Mouse (Mus musculus) forebrain, embryonic 16.5 days (tissue): Measurements from ENCODE around the gene Yrdc. TPM values are rescaled to one million over a fixed set of nuclear protein-coding genes. Genes with fewer than 3 reads are reported as not detected.

Experiments
- ATAC-seq: fragments of 200-750 bp; cut with Nextera tagmentation; 2 replicates; pipeline ENCODE4 v1.8.0; 2017; ENCODE audit warnings: mild to moderate bottlenecking, moderate library complexity
- H3K27ac ChIP-seq: fragments of 300-500 bp; sonication (generic); 2 replicates; pipeline ENCODE4 v1.5.1; 2014; ENCODE audit warnings: low read length, control low read depth
- H3K27me3 ChIP-seq: fragments of 300-500 bp; sonication (generic); replicated peaks from 2 replicates; pipeline ENCODE4 v1.6.1; 2014; ENCODE audit warnings: low read length; ENCODE audit not compliant: control insufficient read depth, insufficient read depth
- H3K36me3 ChIP-seq: fragments of 300-500 bp; sonication (generic); 2 replicates; pipeline ENCODE4 v1.6.1; 2014; ENCODE audit not compliant: control insufficient read depth, insufficient read depth
- H3K4me1 ChIP-seq: fragments of 300-500 bp; sonication (generic); replicated peaks from 2 replicates; pipeline ENCODE4 v1.6.1; 2014; ENCODE audit warnings: low read length; ENCODE audit not compliant: control insufficient read depth, insufficient read depth
- H3K4me2 ChIP-seq: fragments of 300-500 bp; sonication (generic); 2 replicates; pipeline ENCODE4 v1.6.1; 2014; ENCODE audit warnings: mild to moderate bottlenecking, low read length, control low read depth
- H3K4me3 ChIP-seq: fragments of 300-500 bp; sonication (generic); replicated peaks from 2 replicates; pipeline ENCODE4 v1.5.1; 2014; ENCODE audit warnings: mild to moderate bottlenecking, low read length, control low read depth
- H3K9ac ChIP-seq: fragments of 300-500 bp; sonication (generic); replicated peaks from 2 replicates; pipeline ENCODE4 v1.6.1; 2014; ENCODE audit warnings: low read depth, low read length, control low read depth
- H3K9me3 ChIP-seq: fragments of 300-500 bp; sonication (generic); 2 replicates; pipeline ENCODE4 v1.6.1; 2016; ENCODE audit warnings: low read length; ENCODE audit not compliant: control insufficient read depth
- WGBS: fragments of 180-500 bp; shearing (Covaris S2); extraction: QIAGEN DNeasy Blood & Tissue Kit; methylation state at CpG from one replicate; pipeline ENCODE4 v1.1.7; 2014; 5-methylcytosine and 5-hydroxymethylcytosine counted together
- polyA plus RNA-seq: library from polyadenylated mRNA; unstranded; fragments of >200 nt; fragmentation: Nextera tagmentation; extraction: Ambion mirVana; gene quantifications from 2 replicates; pipeline ENCODE4 v1.2.1, GENCODE M21; 2015

The Yrdc gene
- polyA plus RNA-seq, 1 experiment from 2014 or later, result 51.2 TPM

GRCm38 (mm10) chr4:124898428-124898827 lies 47.9 kb downstream of the Yrdc start:
- ATAC-seq, result no peak
- H3K9ac ChIP-seq, result no peak overlapping the region
- no peak overlapping the region for H3K4me3 ChIP-seq
- peaks cover 17% of the 10 kb centered on the region for H3K4me1 ChIP-seq
- no peak overlapping the region for H3K4me2 ChIP-seq
- H3K27me3 ChIP-seq, result peaks cover 30% of the 10 kb centered on the region
- WGBS, result 12% methylated on average over 10 of the region's 10 CpGs
- H3K36me3 ChIP-seq, result no peaks in the 10 kb centered on the region
- no peak overlapping the region for H3K27ac ChIP-seq
- no peaks in the 10 kb centered on the region for H3K9me3 ChIP-seq

DNA sequence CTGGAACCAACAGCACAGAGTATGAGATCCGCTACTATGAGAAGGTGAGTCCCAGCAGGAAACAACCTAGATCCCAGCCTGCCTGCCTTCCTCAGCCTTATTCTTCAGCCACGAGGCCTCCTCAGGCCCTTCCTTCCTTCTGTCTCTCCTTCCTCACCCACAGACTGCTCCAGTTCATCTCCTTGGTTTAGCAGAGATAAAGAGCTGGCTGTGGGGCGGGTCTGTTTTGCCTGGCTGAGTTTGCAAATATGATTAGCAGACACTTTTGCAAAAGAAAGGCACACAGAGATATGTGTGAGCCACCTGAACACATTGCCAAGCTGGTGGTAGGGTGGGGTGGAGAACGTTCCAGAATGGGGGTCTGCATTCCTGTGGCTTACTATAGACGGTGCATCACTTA lies 49.4 kb downstream of the Yrdc start:
- Histone ChIP-seq H3K4me3 (no peak overlapping the region), H3K27ac (no peak overlapping the region), H3K9me3 (no peaks in the 10 kb centered on the region), H3K27me3 (peaks cover 15% of the 10 kb centered on the region), H3K4me1 (peaks cover 13% of the 10 kb centered on the region), H3K4me2 (no peak overlapping the region), H3K9ac (no peak overlapping the region), H3K36me3 (no peaks in the 10 kb centered on the region)
- ATAC-seq, result no peak
- WGBS, result 64% methylated on average over 5 of the region's 5 CpGs

Other genes starting within 250 kb of the Yrdc start
- gene 3100002H09Rik, start 239.9 kb upstream of the Yrdc start, polyA plus RNA-seq, result 1.1 and 1.7 TPM in 2 replicates
- gene Pou3f1, start 193.9 kb upstream of the Yrdc start, polyA plus RNA-seq, result 20.9 and 22.7 TPM in 2 replicates
- gene Utp11, start 157.1 kb upstream of the Yrdc start, polyA plus RNA-seq, result 42.1 and 48.3 TPM in 2 replicates
- 1.9 and 2.3 TPM in 2 replicates for gene Fhl3, start 150.0 kb upstream of the Yrdc start, polyA plus RNA-seq
- gene Sf3a3, start 135.9 kb upstream of the Yrdc start, polyA plus RNA-seq, result 128 and 129 TPM in 2 replicates
- 25.3 and 25.6 TPM in 2 replicates for gene Inpp5b, start 108.8 kb upstream of the Yrdc start, polyA plus RNA-seq
- 12.1 and 14.9 TPM in 2 replicates for gene Mtf1, start 48.6 kb upstream of the Yrdc start, polyA plus RNA-seq
- gene 1110065P20Rik, start 517 bp downstream of the Yrdc start, polyA plus RNA-seq, result 65.1 and 75.2 TPM in 2 replicates
- gene Maneal, start 11.5 kb downstream of the Yrdc start, polyA plus RNA-seq, result 8.3 and 11.0 TPM in 2 replicates
- 1.2 and 2.7 TPM in 2 replicates for gene Epha10, start 30.2 kb downstream of the Yrdc start, polyA plus RNA-seq
- 17.1 and 17.2 TPM in 2 replicates for gene 9930104L06Rik, start 86.4 kb downstream of the Yrdc start, polyA plus RNA-seq
- 70.0 and 76.6 TPM in 2 replicates for gene Cdca8, start 88.6 kb downstream of the Yrdc start, polyA plus RNA-seq
- 1.1 and 1.3 TPM in 2 replicates for gene Rspo1, start 135.8 kb downstream of the Yrdc start, polyA plus RNA-seq
- 101 and 107 TPM in 2 replicates for gene Gnl2, start 165.9 kb downstream of the Yrdc start, polyA plus RNA-seq
- 0.41 and 0.51 TPM in 2 replicates for gene Dnali1, start 215.0 kb downstream of the Yrdc start, polyA plus RNA-seq
- gene Snip1, start 216.0 kb downstream of the Yrdc start, polyA plus RNA-seq, result 27.3 and 29.7 TPM in 2 replicates
- gene Meaf6, start 234.5 kb downstream of the Yrdc start, polyA plus RNA-seq, result 148 and 154 TPM in 2 replicates